Mouse (Mus musculus) urinary bladder, postnatal 14 days (tissue): Measurements from ENCODE around the gene Gm11237.
"Not testable (repeated sequence)": the region's sequence is repeated elsewhere in the genome, so short reads cannot be mapped to it uniquely, and the experiment has no call there.

Experiments
- DNase-seq: peaks from one replicate; pipeline ENCODE4 v3.0.0; 2021; ENCODE audit warnings: low spot score

The Gm11237 gene

GRCm38 (mm10) chr4:73622684-73623083 is at the start of gene Gm11237:
Gene Gm11237, plus strand, starts transcription at chr4:73622984.
- DNase-seq = not testable (repeated sequence)

- no peak for DNase-seq
These were observed 23.5 kb upstream of the Gm11237 start for GRCm38 (mm10) chr4:73599248-73599647.

GRCm38 (mm10) chr4:73607581-73607980 is 15.2 kb upstream of the Gm11237 start, which contains the start of gene Gm11238:
Gene Gm11238, plus strand, starts transcription at chr4:73607881.
- DNase-seq = not testable (repeated sequence)

DNA sequence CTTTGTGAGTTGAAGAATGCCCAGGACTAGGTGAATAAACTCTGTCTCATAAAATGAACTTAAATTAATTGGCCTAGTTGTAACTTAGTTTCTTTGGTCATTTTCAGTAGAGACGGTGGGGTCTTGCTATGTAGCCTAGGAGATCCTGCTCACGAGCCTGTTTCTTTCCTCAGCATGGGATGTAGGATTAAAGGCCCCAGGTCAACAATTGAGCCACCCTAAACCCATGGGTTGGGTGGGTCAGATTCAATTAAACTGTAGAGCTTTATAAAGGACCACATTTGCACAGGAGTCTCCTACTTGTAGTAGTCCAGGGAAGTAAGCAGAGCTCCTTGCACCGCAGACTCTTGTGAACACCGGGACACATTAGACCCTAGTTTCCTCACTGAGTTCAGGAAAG is 15.0 kb downstream of the Gm11237 start, which contains the start of gene Gm11236:
Gene Gm11236, plus strand, starts transcription at position 301 of the 400 bp plus-strand sequence.
- not testable (repeated sequence) for DNase-seq

DNA sequence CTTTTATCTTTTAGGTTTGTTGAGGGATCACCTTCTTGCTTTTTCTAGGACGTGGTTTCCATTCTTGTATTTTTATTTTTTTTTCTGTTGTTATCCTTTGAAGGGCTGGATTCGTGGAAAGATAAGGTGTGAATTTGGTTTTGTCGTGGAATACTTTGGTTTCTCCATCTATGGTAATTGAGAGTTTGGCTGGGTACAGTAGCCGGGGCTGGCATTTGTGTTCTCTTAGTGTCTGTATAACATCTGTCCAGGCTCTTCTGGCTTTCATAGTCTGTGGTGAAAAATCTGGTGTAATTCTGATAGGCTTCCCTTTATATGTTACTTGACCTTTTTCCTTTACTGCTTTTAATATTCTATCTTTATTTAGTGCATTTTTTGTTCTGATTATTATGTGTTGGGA is 39.1 kb downstream of the Gm11237 start:
- DNase-seq = not testable (repeated sequence)

DNA sequence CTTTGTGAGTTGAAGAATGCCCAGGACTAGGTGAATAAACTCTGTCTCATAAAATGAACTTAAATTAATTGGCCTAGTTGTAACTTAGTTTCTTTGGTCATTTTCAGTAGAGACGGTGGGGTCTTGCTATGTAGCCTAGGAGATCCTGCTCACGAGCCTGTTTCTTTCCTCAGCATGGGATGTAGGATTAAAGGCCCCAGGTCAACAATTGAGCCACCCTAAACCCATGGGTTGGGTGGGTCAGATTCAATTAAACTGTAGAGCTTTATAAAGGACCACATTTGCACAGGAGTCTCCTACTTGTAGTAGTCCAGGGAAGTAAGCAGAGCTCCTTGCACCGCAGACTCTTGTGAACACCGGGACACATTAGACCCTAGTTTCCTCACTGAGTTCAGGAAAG is 45.3 kb downstream of the Gm11237 start, which contains the start of gene Gm11239:
Gene Gm11239, plus strand, starts transcription at position 301 of the 400 bp plus-strand sequence.
- not testable (repeated sequence) for DNase-seq
